Mouse (Mus musculus): ENCODE data around the gene Tex22. TPM values are rescaled to one million over a fixed set of nuclear protein-coding genes. Genes with fewer than 3 reads are reported as not detected.

The Tex22 gene
- total RNA-seq, 2 experiments from 2014 or later = 0.73 TPM

GRCm38 (mm10) chr12:113051628-113052403, 22.5 kb upstream of the Tex22 start:
- no peak for DNase-seq (ENCODE audit: low spot score in 2 of 2)

- DNase-seq (ENCODE audit: low spot score in 2 of 2) = no peak
Measured at GRCm38 (mm10) chr12:113056089-113056488, 18.2 kb upstream of the Tex22 start.

- no peak for DNase-seq (ENCODE audit: low spot score in 2 of 2)
Measured at GRCm38 (mm10) chr12:113060178-113060577, 14.1 kb upstream of the Tex22 start.

GRCm38 (mm10) chr12:113061606-113062005, 12.7 kb upstream of the Tex22 start:
- no peak for DNase-seq (ENCODE audit: low spot score in 2 of 2)

GRCm38 (mm10) chr12:113062201-113062600, 12.1 kb upstream of the Tex22 start:
- DNase-seq (ENCODE audit: low spot score in 2 of 2) = no peak

GRCm38 (mm10) chr12:113063700-113064099, 10.6 kb upstream of the Tex22 start:
- DNase-seq (ENCODE audit: low spot score in 2 of 2) = no peak

GRCm38 (mm10) chr12:113068002-113068401, 6.3 kb upstream of the Tex22 start:
- DNase-seq (ENCODE audit: low spot score in 2 of 2) = no peak

- no peak for DNase-seq (ENCODE audit: low spot score in 2 of 2)
Measured at GRCm38 (mm10) chr12:113069389-113069788, 4.9 kb upstream of the Tex22 start.

- DNase-seq (ENCODE audit: low spot score in 2 of 2) = no peak
Measured at GRCm38 (mm10) chr12:113071321-113071720, 3.0 kb upstream of the Tex22 start.

GRCm38 (mm10) chr12:113071827-113072226, 2.5 kb upstream of the Tex22 start:
- no peak for DNase-seq (ENCODE audit: low spot score in 2 of 2)

GRCm38 (mm10) chr12:113073420-113074328, 628 bp upstream of the Tex22 start:
- peak in 1 of 2 experiments; percentile 40 for DNase-seq (ENCODE audit: low spot score in 2 of 2)

GRCm38 (mm10) chr12:113075063-113075454, 757 bp downstream of the Tex22 start:
- peak; percentile 53 to 80 for DNase-seq (ENCODE audit: low spot score in 2 of 2)

- no peak for DNase-seq (ENCODE audit: low spot score in 2 of 2)
Measured at GRCm38 (mm10) chr12:113075486-113075885, 1.2 kb downstream of the Tex22 start.

- no peak for DNase-seq (ENCODE audit: low spot score in 2 of 2)
Measured at GRCm38 (mm10) chr12:113087276-113087675, 13.0 kb downstream of the Tex22 start.

- no peak for DNase-seq (ENCODE audit: low spot score in 2 of 2)
Measured at GRCm38 (mm10) chr12:113088026-113088425, 13.7 kb downstream of the Tex22 start.

GRCm38 (mm10) chr12:113089107-113089506, 14.8 kb downstream of the Tex22 start:
- no peak for DNase-seq (ENCODE audit: low spot score in 2 of 2)

GRCm38 (mm10) chr12:113090053-113090452, 15.8 kb downstream of the Tex22 start:
- no peak for DNase-seq (ENCODE audit: low spot score in 2 of 2)

GRCm38 (mm10) chr12:113097040-113097439, 22.7 kb downstream of the Tex22 start:
- no peak for DNase-seq (ENCODE audit: low spot score in 2 of 2)

GRCm38 (mm10) chr12:113097749-113098281, 23.5 kb downstream of the Tex22 start, which contains the start of gene Mta1:
Gene Mta1, plus strand, starts transcription at chr12:113098278.
- no peak for DNase-seq (ENCODE audit: low spot score in 2 of 2)

GRCm38 (mm10) chr12:113098530-113099151, 24.3 kb downstream of the Tex22 start:
- DNase-seq (ENCODE audit: low spot score in 2 of 2) = no peak

Data from adrenal gland, postnatal 4 days (tissue).